Mouse (Mus musculus) v-Abl transformed pro-B cells (cell line): ENCODE measurements around the gene Gm3250.

Source experiments
- in situ Hi-C, 2 experiments: fragments of 400-800 bp; cut with MboI; formaldehyde crosslinking; loops; one replicate each; pipeline ENCODE4 v1.15.1; 2025; ENCODE audit not compliant: unreplicated experiment in 2 of 2

The Gm3250 gene

DNA sequence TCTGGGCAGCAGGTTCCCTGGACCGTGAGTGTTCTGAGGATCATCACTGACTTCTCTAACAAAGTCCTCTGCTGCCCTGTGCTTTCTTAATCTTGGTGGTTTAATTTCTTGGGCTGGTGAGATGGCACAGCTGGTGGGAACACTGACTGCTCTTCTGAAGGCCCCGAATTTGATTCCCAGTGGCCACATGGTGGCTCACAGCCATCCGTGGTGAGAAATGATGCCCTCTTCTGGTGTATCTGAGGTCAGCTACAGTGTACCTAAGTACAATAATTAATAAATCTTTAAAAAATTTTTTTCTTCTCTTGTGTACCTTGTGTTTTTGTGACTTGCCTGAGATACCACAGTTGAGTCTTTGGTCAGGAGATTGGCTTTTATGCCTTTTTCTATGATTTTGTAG is 30.0 kb downstream of the Gm3250 start:
- in situ Hi-C loops, result loop anchor here in 1 of 2 experiments (10.0 kb wide), 1 partner anchor 238 kb away; the partner anchor contains the start of gene Fam207a

DNA sequence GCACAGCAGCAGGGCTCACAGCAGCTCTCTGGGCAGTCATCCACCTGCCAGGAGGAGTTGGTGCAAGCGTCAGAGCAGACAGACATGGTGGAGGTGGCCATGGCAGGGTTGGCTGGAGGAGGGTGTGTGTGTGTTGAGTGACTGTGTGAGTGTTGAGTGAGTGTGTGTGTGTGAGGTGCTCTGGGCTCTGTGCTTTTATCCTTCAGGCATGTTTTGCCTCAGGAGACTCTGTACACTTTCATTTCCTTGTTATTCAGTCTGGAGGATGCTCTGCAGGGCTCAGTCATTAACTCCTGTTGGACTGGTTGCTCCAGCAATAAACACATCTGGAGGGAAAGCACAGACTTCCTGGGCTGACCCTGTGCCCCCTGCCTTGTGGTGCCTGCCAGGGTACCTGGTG is 31.1 kb downstream of the Gm3250 start, which contains the start of gene Gm9736:
Gene Gm9736, minus strand, starts transcription at position 101 of the 400 bp plus-strand sequence.
- in situ Hi-C loops, result loop anchor here in 1 of 2 experiments (10.0 kb wide), 1 partner anchor 236 kb away; the partner anchor contains the start of gene Fam207a

- in situ Hi-C loops, result loop anchor here in 1 of 2 experiments (10.0 kb wide), 1 partner anchor 236 kb away; the partner anchor contains the start of gene Fam207a
Measured at GRCm38 (mm10) chr10:77750686-77751085, 31.7 kb downstream of the Gm3250 start.

- in situ Hi-C loops, result loop anchor here (10.0 kb wide), 1 partner anchor 107 kb away; no protein-coding TSS in a partner anchor
Measured at GRCm38 (mm10) chr10:77741924-77742688, 40.2 kb downstream of the Gm3250 start, which contains the start of gene Gm18596. Gene Gm18596 (minus strand): TSS chr10:77742638.

DNA sequence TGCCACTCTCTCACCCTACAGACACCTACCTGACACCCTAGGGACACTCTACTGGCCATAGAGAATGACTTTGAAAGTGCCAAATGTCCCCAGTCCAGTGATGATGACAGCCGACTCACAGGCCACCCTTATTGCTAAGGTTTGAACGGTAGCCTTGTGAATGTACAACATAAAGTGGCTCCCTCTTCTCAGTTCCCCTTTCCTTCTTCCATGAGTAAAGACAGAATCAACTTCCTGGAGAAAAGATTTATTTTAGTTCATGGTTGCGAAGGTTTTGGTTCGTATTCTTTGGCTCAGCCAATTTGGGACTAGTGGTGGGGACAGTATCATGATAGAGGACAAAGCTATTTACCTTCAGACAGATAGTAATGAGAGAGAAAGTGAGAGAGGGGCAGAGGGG is 43.4 kb downstream of the Gm3250 start:
- in situ Hi-C loops, result no loop called here

GRCm38 (mm10) chr10:77735928-77736327 is 46.4 kb downstream of the Gm3250 start:
- in situ Hi-C loops, result no loop called here
